Mouse (Mus musculus): ENCODE results near the gene Rab4b.

- TF ChIP-seq POLR2A (IDR thresholded peaks at IDR 0.05; ENCODE audit: low read depth, low read length): no peak
- TF ChIP-seq CTCF (conservative IDR thresholded peaks at IDR 0.05; ENCODE audit: insufficient read depth, insufficient read length, low read depth, low read length): no peak
These were observed 13.6 kb downstream of the Rab4b start for GRCm38 (mm10) chr7:27165007-27165655.
